Mouse (Mus musculus): ENCODE data around the gene Tnfrsf23. TPM values are rescaled to one million over a fixed set of nuclear protein-coding genes. Genes with fewer than 3 reads are reported as not detected.

The Tnfrsf23 gene
- polyA plus RNA-seq (2015; fragmentation: Nextera tagmentation; extraction: Ambion mirVana), result 1.1 and 1.2 TPM in 2 replicates

- no peak within 1 kb of the TSS for H3K9ac ChIP-seq
- 0 out of 2 replicates have a peak, but pooled peaks cover 4% of the 10 kb centered on the region for H3K27me3 ChIP-seq (replicated peaks)
- peak; percentile 85 for ATAC-seq (replicated peaks)
- WGBS, result 2% methylated on average over 35 of the region's 35 CpGs
- no peak within 1 kb of the TSS for H3K27ac ChIP-seq
- H3K4me3 ChIP-seq, result peak within 1 kb of the TSS; percentile 37
- H3K4me1 ChIP-seq, result peaks cover 8% of the 10 kb centered on the region; the same call in 1 of the 2 replicates
- peaks cover 26% of the 10 kb centered on the region for H3K36me3 ChIP-seq (replicated peaks)
- peak within 1 kb of the TSS; percentile 74 for H3K4me2 ChIP-seq
- H3K9me3 ChIP-seq, result no peaks in the 10 kb centered on the region
Measured at GRCm38 (mm10) chr7:143685359-143686067, at the start of gene Tnfrsf23. Tnfrsf23 (minus strand) TSS chr7:143685872.

GRCm38 (mm10) chr7:143733746-143734145, 48.1 kb upstream of the Tnfrsf23 start:
- H3K4me3 ChIP-seq, result no peak overlapping the region
- 0 out of 2 replicates have a peak, but pooled peaks cover 3% of the 10 kb centered on the region for H3K36me3 ChIP-seq (replicated peaks)
- no peaks in the 10 kb centered on the region for H3K9me3 ChIP-seq
- no peak overlapping the region for H3K9ac ChIP-seq
- H3K4me2 ChIP-seq, result no peak overlapping the region
- no peak for ATAC-seq (replicated peaks)
- no peaks in the 10 kb centered on the region for H3K27me3 ChIP-seq (replicated peaks)
- WGBS, result 87% methylated on average over 4 of the region's 4 CpGs
- no peak overlapping the region for H3K27ac ChIP-seq
- H3K4me1 ChIP-seq, result peaks cover 19% of the 10 kb centered on the region

GRCm38 (mm10) chr7:143729886-143730285, 44.2 kb upstream of the Tnfrsf23 start:
- no peak overlapping the region for H3K4me3 ChIP-seq
- H3K4me1 ChIP-seq, result 0 out of 2 replicates have a peak, but pooled peaks cover 4% of the 10 kb centered on the region
- H3K27me3 ChIP-seq (replicated peaks), result no peaks in the 10 kb centered on the region
- 81% methylated on average over 10 of the region's 10 CpGs for WGBS
- H3K9ac ChIP-seq, result no peak overlapping the region
- no peak for ATAC-seq (replicated peaks)
- H3K4me2 ChIP-seq, result no peak overlapping the region
- H3K36me3 ChIP-seq (replicated peaks), result 0 out of 2 replicates have a peak, but pooled peaks cover 3% of the 10 kb centered on the region
- no peaks in the 10 kb centered on the region for H3K9me3 ChIP-seq
- no peak overlapping the region for H3K27ac ChIP-seq

- no peaks in the 10 kb centered on the region for H3K27me3 ChIP-seq (replicated peaks)
- H3K36me3 ChIP-seq (replicated peaks), result no peaks in the 10 kb centered on the region
- no peak overlapping the region for H3K27ac ChIP-seq
- no peak overlapping the region for H3K4me3 ChIP-seq
- ATAC-seq (replicated peaks), result no peak
- H3K4me1 ChIP-seq, result 0 out of 2 replicates have a peak, but pooled peaks cover 4% of the 10 kb centered on the region
- H3K9ac ChIP-seq, result no peak overlapping the region
- no peaks in the 10 kb centered on the region for H3K9me3 ChIP-seq
- 91% methylated on average over 4 of the region's 4 CpGs for WGBS
- no peak overlapping the region for H3K4me2 ChIP-seq
Measured at GRCm38 (mm10) chr7:143726396-143726795, 40.7 kb upstream of the Tnfrsf23 start.

- whole genome bisulfite sequencing, result 90% methylated on average over 4 of the region's 4 CpGs
- no peaks in the 10 kb centered on the region for H3K9me3 ChIP-seq
Measured at GRCm38 (mm10) chr7:143723841-143724240, 38.2 kb upstream of the Tnfrsf23 start.

DNA sequence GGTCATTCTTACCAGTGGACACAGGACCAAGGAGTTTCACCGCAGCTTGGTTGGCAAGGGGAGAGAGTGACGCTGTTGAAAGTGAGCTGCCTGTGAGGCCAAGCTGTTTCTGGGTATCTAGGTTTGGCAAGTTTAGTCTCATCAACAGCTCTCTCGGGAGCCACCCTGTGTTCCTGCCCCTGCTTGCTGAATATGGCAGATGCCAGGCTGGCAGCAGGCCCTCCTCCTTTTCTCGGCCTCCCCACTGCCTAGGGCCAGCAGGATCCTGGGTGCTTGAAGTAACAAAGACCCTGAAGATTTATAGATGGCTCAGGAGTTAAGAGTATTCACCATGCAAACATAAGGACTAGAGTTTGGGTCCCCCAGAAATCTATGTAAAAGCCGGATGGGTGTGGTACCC, 37.0 kb upstream of the Tnfrsf23 start:
- Histone ChIP-seq H3K4me2 (no peak overlapping the region), H3K9me3 (no peaks in the 10 kb centered on the region), H3K27ac (no peak overlapping the region), H3K27me3 (replicated peaks) (no peaks in the 10 kb centered on the region), H3K36me3 (replicated peaks) (no peaks in the 10 kb centered on the region), H3K4me3 (no peak overlapping the region), H3K9ac (no peak overlapping the region), H3K4me1 (no peaks in the 10 kb centered on the region)
- whole genome bisulfite sequencing, result 82% methylated on average over 5 of the region's 5 CpGs
- ATAC-seq (replicated peaks), result no peak

More at GRCm38 (mm10) chr7:143723841-143724240, 38.2 kb upstream of the Tnfrsf23 start:
- H3K9ac ChIP-seq, result no peak overlapping the region
- no peaks in the 10 kb centered on the region for H3K36me3 ChIP-seq (replicated peaks)
- no peak overlapping the region for H3K4me3 ChIP-seq
- H3K4me2 ChIP-seq, result no peak overlapping the region
- no peak overlapping the region for H3K27ac ChIP-seq
- H3K27me3 ChIP-seq (replicated peaks), result no peaks in the 10 kb centered on the region
- no peak for ATAC-seq (replicated peaks)
- H3K4me1 ChIP-seq, result no peaks in the 10 kb centered on the region

- WGBS, result 92% methylated on average over 1 of the region's 1 CpGs
- ATAC-seq (replicated peaks), result no peak
- no peak overlapping the region for H3K4me2 ChIP-seq
- H3K27ac ChIP-seq, result no peak overlapping the region
- H3K27me3 ChIP-seq (replicated peaks), result no peaks in the 10 kb centered on the region
- no peaks in the 10 kb centered on the region for H3K4me1 ChIP-seq
- peaks cover 10% of the 10 kb centered on the region; the same call in 1 of the 2 replicates for H3K36me3 ChIP-seq (replicated peaks)
- no peaks in the 10 kb centered on the region for H3K9me3 ChIP-seq
- no peak overlapping the region for H3K4me3 ChIP-seq
- no peak overlapping the region for H3K9ac ChIP-seq
Measured at GRCm38 (mm10) chr7:143717811-143718210, 32.1 kb upstream of the Tnfrsf23 start.

DNA sequence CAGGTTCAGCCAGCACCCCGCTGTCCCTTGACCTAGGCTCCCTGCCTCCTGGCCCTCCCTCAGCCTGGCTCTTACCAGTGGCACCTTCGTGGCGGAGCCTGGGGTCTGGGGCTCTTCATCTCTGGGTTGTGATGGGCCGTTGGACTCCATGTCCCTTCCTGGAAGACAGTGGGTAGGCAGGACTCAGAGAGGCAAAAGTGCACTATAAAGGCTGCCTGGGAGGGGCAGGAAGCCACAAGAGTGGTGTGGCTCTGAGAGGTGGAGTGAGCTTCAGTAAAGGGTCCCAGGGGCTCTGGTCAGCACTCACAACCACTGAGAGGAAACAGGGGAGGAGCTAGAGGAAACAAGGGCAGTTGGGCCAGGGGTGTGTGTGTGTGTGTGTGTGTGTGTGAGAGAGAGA, 27.7 kb upstream of the Tnfrsf23 start:
- Histone ChIP-seq H3K9ac (no peak overlapping the region), H3K9me3 (no peaks in the 10 kb centered on the region), H3K4me2 (no peak overlapping the region), H3K27me3 (replicated peaks) (no peaks in the 10 kb centered on the region), H3K36me3 (replicated peaks) (peaks cover 18% of the 10 kb centered on the region; the same call in 1 of the 2 replicates), H3K4me3 (no peak overlapping the region), H3K4me1 (no peaks in the 10 kb centered on the region), H3K27ac (no peak overlapping the region)
- WGBS, result 76% methylated on average over 4 of the region's 4 CpGs
- no peak for ATAC-seq (replicated peaks)

- Histone ChIP-seq H3K4me3 (no peak overlapping the region), H3K4me2 (no peak overlapping the region), H3K27ac (no peak overlapping the region), H3K36me3 (replicated peaks) (peaks cover 21% of the 10 kb centered on the region; the same call in 1 of the 2 replicates), H3K4me1 (no peaks in the 10 kb centered on the region), H3K9me3 (no peaks in the 10 kb centered on the region), H3K27me3 (replicated peaks) (no peaks in the 10 kb centered on the region), H3K9ac (no peak overlapping the region)
- WGBS, result 83% methylated on average over 8 of the region's 8 CpGs
- ATAC-seq (replicated peaks), result no peak
Measured at GRCm38 (mm10) chr7:143712771-143713348, 27.2 kb upstream of the Tnfrsf23 start.

- no peaks in the 10 kb centered on the region for H3K9me3 ChIP-seq
- ATAC-seq (replicated peaks), result no peak
- no peak overlapping the region for H3K4me2 ChIP-seq
- H3K27me3 ChIP-seq (replicated peaks), result no peaks in the 10 kb centered on the region
- no peak overlapping the region for H3K4me3 ChIP-seq
- WGBS, result 64% methylated on average over 4 of the region's 4 CpGs
- no peaks in the 10 kb centered on the region for H3K4me1 ChIP-seq
- peaks cover 21% of the 10 kb centered on the region; the same call in 1 of the 2 replicates for H3K36me3 ChIP-seq (replicated peaks)
- no peak overlapping the region for H3K9ac ChIP-seq
- H3K27ac ChIP-seq, result no peak overlapping the region
Measured at GRCm38 (mm10) chr7:143712023-143712422, 26.4 kb upstream of the Tnfrsf23 start.

GRCm38 (mm10) chr7:143711381-143711780, 25.7 kb upstream of the Tnfrsf23 start:
- no peak overlapping the region for H3K27ac ChIP-seq
- WGBS, result 67% methylated on average over 7 of the region's 7 CpGs
- H3K4me2 ChIP-seq, result no peak overlapping the region
- no peaks in the 10 kb centered on the region for H3K4me1 ChIP-seq
- H3K9ac ChIP-seq, result no peak overlapping the region
- no peak for ATAC-seq (replicated peaks)
- peaks cover 21% of the 10 kb centered on the region; the same call in 1 of the 2 replicates for H3K36me3 ChIP-seq (replicated peaks)
- no peaks in the 10 kb centered on the region for H3K27me3 ChIP-seq (replicated peaks)
- H3K9me3 ChIP-seq, result no peaks in the 10 kb centered on the region
- no peak overlapping the region for H3K4me3 ChIP-seq

GRCm38 (mm10) chr7:143709395-143709794, 23.7 kb upstream of the Tnfrsf23 start:
- H3K36me3 ChIP-seq (replicated peaks), result peaks cover 21% of the 10 kb centered on the region; the same call in 1 of the 2 replicates
- H3K27ac ChIP-seq, result no peak overlapping the region
- no peak overlapping the region for H3K4me2 ChIP-seq
- no peak overlapping the region for H3K4me3 ChIP-seq
- H3K27me3 ChIP-seq (replicated peaks), result no peaks in the 10 kb centered on the region
- WGBS, result 91% methylated on average over 7 of the region's 7 CpGs
- no peak for ATAC-seq (replicated peaks)
- no peaks in the 10 kb centered on the region for H3K9me3 ChIP-seq
- no peak overlapping the region for H3K9ac ChIP-seq
- H3K4me1 ChIP-seq, result no peaks in the 10 kb centered on the region

Measured in midbrain, embryonic 15.5 days (tissue).